Mouse (Mus musculus): Measurements from ENCODE around the gene 2310034G01Rik.

Gene 2310034G01Rik

DNA sequence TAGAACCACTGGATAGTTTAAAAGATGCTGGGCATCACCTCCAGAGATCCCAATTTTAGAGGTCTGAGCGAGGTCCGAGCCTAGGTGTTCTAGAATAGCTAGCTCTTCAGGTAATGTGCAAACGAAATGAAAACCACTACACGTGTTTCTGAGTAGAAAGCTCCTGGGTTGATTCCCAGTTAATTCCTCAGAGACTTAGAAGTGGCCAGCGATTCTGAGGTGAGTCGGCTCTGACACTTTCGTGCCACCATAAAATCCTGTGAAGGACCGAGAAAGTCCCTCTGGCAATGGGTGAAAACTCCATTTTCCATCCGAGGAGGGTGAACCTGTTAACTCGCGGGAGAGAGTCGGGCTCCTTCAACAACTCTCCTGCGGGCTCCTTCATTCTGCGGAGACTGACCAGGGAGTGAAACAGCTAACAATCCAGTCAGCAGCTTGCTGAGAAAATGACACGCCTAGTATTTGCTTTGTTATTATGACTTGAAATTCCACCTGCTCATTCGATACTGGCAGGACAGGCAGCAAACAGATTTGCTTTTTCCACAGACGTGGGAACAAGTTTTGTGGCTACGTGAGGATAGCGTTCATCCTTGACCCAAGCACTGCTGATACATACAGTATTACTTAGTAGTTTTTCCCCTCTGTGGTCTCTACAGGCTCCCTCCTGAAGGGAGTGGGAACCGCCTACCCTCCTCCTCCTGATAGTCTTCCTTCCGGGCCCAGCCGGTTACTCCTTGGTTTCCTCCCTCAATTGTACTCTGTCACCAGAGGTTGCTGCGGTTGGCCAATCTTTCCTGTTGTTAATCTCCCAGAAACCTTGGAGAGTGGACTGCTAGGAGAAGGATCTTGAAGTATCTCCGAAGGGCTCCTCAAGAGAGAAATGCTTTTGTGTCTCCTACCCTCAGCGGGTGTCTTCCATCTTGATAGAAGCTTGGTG is 7.5 kb upstream of the 2310034G01Rik start:
- DNase-seq = no peak

DNA sequence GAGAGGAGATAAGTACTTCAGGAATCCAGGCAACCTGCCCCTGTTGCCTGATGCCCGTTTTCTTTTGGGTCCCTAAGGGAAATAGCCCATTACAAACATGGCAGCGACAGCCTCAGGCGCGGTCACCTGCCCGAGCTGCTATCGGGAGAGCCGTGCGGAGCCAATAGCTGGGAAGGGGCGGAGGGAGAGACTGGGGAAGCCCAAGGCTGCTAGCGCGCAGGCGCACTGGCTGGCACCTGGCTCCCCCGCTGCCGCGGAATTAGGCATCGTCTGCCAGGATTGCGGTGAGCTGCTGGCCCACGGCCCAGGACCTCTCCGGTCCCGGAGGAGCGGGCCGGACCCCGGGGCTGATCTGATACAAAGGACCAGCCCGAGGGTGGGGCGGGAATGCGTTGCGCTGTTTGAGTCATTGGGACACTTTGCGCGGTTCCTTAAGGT is 6.6 kb upstream of the 2310034G01Rik start:
- peak; percentile 86 for DNase-seq

DNA sequence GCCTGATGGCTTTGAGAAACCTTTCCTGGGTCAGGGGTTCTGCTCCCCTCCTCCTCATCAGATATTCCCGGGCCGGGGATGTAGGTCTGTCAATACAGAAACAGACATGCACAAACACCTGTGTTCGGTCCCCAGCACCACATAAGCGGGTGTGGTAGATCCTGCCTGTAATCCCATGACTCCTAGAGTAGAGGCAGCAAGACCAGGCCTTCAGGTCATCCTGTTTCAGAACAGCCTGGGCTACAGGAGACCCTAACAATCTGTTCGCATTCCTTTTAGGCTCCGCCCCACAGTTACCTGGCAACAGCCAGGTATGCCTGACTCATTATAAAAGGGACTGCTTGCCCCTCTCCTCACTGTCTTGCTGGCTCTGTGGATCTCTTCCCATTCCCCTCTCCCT is 552 bp downstream of the 2310034G01Rik start:
- DNase-seq = no peak

DNA sequence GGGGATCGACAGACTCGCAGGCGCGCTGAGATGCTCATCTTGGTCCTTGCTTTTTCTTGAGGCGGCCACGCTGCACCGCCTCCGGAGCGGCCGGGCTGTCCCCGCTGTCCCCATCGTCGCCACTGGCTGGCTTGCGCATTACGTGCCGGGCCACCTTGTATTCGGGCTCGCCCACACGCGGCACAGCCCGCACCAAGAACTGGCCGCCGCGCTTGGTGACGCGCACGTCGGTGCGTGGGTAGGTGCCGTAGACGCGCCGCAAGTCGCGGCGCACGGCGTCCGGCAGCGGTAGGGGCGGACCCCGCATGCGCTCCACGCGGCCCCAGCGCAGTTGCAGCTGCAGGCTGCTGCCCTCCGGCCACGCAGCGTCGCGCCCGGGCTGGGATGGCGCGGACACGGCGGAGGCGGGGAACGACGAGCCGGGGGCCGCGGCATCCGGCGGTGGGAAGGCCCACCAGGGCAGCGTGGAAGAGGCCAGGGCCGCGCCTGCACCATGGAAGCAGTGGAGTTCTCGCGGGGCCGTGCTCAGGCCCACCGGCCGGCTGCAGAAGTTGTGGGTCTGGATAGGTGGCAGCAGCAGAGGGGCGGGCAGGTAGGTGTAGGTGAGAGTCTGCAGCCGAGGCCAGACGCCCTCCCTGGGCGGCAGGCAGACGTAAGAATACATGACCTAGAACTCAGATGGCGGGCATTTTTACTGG is 1.2 kb downstream of the 2310034G01Rik start:
- peak; percentile 86 for DNase-seq

DNA sequence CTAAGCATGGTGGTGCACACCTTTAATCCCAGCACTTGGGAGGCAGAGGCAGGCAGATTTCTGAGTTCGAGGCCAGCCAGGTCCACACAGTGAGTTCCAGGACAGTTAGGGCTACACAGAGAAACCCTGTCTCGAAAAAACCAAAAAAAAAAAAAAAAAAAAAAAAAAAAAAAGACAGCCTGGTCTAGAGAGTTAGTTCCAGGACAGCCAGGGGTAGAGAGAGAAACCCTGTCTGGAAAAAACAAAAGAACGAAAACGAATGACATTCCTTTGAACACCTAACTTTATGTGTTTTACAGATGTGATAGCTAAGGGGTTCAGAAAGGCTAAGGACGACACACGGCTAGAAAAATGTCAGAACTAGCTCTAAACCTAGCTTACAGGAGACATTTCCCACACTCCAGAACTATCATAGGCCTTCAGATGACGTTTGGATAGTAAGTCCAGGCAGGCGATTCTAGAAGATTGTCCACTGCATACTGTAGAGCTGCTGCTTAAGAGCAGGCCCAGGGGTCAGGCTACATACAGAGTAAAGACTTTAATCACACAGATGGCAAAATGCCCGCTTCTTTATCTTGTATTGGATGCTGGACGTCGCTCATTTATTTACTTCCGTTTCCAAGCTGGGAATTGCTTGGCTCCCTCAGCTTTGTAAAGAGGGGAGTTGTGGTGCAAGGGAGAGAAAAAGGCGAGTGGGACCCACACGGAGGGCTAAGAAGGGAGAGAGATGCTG is 2.0 kb downstream of the 2310034G01Rik start:
- DNase-seq = no peak

DNA sequence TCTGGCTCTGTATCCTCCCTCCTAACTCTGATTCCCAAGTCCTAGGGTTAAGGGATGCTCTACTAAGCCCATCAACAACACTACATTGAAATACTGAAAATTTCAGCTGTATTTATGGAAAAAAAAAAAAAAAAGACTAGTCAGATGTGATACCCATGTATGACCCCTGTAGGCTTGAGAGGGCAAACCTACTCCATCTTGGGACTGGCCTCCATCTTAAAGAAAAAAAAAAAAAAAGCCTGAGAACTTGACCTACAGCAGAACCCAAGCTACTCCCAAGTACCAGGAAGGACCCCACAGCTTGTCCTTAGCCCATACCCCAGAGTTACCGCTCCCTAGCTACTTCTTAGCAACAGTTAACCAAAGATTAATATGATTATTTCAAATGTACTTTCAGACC is 3.0 kb downstream of the 2310034G01Rik start:
- DNase-seq = no peak

DNA sequence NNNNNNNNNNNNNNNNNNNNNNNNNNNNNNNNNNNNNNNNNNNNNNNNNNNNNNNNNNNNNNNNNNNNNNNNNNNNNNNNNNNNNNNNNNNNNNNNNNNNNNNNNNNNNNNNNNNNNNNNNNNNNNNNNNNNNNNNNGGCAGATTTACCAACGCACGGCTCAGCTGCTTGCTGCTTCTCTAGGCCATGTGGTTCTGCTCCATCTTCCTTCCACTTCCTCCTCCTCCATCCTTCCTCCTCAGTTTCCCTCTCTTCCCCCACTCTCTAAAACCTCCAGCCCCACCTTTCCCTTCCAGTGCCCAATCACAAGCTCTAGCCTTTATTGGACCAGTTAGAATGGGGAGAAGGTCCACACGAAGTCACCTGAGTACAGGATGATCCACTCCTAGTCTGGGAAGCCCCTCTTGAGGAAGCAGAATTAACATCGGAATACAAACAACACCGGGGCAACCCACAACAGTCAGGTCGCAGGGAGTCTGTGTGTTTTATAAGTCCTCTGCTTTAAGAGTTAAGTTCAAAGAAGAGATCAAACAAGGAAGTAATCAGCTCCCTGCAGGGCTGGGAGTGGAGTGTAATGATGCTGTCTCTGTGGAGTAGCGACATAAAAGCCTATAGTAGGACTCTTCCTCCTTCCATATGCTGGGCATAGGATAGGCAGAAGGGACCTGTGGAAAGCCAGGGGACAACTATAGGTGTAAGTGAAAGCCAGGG is 5.2 kb downstream of the 2310034G01Rik start:
- DNase-seq = no peak

DNA sequence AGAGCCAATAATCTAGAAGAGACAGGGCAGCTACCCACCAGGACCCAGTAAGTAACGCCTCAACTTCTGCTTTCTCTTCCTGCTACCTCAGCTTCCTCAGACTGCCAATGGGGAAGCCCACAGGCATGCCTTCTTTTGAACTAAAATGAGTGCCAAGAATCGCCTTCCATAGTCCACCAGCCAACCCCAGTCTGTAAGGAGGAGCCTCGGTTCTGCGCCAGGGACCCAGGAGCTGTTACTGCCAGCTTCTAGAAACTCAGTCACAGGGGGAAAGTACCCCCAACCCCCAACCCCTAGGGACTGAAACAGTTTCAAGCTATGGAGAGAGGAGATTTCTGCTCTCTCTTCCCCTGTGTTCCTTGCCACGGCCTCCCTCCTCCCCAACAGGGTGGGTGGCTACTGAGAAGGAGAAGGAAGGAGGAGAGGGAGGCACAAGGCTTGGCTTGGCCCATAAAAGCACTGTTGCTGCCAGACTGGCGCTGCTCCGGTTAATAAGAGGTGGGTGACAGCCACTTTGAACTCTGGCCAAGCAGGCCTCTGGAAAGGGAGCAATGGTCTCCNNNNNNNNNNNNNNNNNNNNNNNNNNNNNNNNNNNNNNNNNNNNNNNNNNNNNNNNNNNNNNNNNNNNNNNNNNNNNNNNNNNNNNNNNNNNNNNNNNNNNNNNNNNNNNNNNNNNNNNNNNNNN is 10.7 kb downstream of the 2310034G01Rik start:
- DNase-seq = peak; percentile 51

DNA sequence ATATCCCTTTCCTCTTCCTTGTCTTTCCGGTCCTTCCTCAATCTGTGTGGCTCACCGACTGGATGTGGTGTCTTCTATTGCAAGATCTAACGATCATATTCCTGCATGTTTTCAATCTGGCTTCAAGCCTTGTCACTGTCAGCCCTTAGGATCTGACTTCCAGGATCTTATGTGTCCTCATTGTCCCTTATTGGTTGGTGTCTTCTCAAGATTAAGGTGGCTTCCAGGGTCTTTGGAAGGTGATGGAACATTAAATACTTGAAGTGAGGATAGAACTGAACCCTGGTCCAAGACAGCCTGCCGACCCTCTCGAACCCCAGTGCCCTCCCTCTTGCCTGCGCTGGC is 11.2 kb downstream of the 2310034G01Rik start:
- DNase-seq = no peak

DNA sequence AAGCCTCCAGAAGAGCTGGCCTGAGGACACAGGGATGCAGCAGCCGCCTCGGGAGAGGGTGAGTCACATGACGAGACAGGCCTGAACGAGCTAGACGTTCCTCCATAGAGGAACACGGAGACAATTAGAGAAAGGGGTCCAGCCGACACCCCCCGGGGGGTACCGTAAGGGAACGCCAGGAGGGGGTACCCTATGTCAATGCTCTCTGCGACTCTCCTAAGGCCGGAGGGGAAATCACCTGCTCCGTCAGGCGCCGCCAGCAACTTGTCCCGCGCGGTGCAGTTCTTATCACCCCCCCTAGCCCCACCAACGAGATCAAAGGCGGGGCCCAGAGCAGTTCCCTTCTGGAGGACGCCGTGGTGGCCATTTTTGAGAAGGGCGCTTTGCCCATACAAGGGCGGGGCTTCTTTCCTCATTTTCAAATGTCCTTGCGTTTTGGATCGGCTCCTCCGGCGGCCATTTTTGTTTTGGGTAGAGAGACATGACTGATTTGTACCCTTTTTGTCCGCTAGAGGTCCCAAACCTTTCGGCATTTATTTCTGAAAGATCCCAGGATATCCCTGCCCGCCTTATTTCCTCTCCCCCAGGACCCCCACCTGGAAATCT is 11.7 kb downstream of the 2310034G01Rik start, which contains the start of gene Cuedc2:
TSS of gene Cuedc2 (minus strand) at position 372 of the 606 bp plus-strand sequence.
- peak; percentile 96 for DNase-seq

DNA sequence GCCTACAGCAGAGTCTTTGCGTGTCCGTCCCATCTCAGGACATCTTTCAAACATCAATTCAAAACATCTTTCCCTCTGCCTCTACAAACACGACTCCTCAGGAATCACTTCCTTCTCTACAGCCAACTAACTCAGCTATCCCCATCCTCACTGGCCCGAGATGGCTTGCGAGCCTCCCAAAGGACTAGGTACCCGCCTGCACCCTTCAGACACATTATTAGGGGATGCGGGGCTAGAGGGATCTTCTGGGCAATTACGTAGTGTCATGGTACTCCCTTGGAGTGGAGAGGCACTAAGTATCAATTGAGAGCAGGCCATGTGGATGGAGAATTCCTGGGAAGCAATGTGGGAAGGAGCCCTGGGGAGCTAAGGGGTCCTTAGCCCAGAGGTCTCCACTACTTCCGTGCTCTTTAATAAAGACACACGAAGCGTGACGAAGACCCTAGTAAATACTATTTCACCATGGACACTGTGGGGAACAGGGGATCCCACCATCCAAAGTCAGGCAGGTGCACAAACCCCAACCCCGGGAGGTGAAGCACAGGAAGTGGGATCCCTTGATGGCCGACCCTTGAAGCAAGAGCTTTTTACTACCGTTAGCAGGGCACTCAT is 12.3 kb downstream of the 2310034G01Rik start:
- no peak for DNase-seq

DNA sequence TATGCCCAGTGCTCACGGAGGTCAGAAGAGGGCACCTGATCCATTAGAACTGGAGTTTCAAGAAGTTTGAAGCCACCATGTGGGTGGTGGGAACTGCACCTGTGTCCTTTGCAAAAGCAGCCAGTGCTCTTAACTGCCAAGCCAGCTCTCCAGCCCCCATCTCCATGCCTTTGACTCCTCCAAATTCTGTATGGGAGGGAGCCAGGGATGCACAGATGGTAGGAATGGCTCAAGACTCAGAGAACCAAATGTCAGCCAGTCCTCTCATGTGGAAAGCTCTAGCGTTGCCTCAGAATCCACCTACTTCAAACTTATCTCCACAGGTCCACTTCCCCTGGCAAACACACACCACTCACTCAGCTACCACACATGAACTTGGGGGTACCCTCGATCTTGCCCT is 16.2 kb downstream of the 2310034G01Rik start:
- DNase-seq = no peak

DNA sequence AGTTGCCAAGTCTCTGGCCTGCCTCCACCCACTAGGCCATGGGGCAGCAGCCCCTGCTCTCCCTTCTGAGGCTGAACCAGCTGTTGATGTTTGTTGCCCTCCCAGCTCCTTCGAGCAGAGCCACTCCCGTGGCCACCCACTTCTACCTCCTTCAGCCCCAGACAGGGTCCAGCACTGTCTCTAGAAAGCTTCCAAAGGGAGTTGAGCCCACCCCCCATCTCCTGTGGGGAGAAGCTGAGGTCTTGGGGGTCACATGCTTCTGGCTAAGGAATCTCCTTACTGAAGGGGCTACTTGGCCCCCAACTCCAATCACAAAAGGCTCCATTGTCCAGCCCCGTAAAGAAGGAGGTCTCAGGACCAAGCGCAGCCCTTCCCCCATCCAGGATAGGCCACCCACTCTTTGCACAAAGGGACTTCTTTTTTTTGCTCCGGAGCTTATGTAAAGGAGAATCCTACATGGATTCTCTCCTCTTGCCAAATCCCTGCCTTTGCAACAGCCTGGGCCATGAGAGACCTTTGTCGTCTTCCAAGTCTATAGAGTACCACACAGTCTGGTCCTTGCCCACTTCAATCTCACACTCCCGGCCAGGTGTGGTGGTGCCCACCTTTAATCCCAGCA is 17.3 kb downstream of the 2310034G01Rik start:
- no peak for DNase-seq

DNA sequence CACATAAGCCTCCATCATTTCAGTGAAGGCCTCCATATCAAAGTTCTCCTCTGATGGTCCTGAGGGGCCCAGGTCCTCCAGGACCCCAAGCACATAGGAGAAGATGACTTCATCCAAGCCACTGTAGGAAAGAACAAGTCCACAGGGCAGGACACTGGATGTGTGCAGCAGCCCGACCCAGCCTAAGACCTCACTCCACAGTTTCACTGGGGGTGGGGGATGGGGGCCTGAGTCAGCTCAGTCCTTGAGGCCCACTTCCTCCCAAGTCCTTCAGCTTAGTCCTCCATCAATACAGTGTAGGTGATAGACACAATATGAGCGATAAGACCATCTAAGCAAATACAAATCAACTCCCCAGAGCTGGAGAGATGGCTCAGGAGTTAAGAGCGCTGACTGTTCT is 18.2 kb downstream of the 2310034G01Rik start:
- DNase-seq = peak; percentile 13

DNA sequence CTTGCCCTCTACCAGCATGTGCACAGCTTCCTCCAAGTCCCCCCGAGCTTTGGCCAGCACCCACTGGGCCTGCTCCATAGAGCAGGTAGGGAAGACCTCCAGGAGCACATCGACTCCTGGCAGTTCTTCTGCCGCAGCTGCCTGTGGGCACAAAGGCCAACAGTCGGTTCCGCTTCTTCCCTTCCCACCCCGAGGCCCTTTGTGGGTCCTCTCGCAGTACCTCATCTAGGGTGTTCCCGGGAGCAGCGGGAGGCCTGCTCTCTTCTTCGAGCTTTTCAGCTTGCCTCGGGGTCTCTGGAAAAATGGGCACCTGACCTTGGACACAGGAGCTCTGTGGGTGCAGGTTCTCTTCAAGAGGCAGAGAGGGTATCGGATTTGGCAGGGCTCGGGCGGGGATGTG is 18.8 kb downstream of the 2310034G01Rik start:
- DNase-seq = no peak

DNA sequence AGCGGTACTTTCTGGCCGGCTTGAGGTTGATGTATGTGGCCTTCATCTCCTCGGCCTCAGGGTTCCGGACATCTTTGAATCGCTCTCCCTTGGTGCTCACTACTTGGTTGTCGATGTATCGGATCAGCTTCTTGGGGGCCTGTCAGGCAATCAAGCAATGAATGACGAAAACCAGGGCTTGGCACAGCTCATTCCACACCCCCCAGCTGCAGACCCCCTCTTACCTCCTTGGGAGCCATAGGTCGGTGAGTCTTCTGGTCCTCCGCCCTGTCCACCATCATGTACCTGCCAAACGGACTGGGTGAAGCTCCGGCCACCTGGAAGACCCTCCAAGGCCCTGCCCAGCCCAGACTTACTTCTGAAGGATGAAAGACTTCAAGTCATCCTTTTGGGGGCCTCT is 19.4 kb downstream of the 2310034G01Rik start:
- DNase-seq = no peak

DNA sequence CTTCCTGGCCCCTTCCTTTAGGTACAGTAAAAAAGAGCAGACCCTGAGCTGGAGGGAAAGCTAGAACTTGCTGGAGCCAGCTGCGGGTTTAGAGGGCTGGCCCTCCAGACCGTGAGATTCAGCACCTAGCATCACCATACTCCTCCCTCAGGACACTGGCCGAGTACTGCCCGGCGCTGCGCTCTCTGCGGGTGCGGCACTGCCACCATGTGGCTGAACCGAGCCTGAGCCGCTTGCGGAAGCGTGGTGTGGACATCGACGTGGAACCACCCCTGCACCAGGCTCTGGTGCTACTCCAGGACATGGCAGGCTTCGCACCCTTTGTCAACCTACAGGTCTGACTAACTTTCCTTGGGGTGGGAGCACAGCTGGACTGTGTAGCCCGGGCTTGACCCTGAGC is 20.2 kb downstream of the 2310034G01Rik start:
- DNase-seq = peak; percentile 75

DNA sequence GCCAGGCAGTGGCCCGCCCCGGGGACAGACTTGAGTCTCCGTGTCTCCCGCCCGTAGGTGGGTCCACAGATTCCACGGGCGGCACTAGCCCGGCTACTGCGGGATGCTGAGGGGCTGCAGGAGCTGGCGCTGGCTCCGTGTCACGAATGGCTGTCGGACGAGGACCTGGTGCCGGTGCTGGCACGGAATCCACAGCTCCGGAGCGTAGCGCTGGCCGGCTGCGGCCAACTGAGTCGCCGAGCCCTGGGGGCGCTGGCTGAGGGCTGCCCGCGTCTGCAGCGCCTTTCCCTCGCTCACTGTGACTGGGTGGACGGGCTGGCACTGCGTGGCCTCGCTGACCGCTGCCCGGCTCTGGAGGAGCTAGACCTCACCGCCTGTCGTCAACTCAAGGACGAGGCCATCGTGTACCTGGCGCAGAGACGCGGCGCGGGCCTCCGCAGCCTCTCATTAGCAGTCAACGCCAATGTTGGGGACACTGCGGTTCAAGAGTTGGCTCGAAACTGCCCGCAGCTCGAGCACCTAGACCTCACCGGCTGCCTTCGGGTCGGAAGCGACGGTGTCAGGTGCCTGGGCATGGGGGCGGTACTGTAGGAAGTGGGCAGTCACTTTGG is 21.0 kb downstream of the 2310034G01Rik start:
- no peak for DNase-seq

DNA sequence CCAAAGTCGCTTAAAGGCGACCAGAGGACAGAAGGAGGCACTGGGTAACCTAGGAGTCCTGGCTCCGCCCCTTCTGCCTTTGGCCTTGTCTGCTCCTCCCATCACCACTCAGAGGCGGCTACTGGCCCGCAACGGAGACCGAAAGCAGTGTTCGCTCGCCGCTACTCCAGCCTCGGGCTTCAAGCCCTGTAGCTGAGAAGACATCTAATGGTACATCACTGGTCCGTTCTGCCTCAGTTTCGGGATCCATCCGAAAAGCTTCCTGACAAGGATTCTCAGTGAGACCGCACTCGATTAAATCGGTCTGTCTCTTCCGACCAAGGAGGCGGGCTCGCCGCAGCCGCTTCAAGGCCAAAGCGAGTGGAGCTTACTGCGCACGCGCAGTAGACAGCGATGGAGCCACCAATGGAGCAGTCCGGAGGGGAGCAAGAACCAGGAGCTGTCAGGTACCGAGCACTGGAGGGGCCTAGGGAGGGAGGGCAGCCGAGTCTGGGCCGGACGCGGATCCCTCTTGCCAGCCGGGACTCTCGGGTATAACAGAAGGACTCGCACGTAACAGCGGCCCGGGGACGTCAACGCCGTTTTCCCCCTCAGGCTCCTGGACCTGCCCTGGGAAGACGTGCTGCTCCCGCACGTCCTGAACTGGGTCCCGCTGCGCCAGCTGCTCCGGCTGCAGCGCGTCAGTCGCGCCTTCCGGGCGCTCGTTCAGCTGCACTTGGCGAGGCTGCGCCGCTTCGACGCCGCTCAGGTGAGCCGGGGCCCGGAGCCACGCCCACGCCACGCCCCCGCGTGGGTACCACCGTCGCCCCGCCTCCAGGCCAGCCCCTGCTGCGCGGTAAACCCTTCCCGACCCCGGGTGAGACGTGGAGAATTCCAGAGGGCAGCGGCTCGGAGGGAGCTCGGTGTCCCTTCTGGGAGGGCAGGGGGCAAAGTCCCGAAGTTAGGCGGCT is 21.7 kb downstream of the 2310034G01Rik start, which contains the start of gene Fbxl15:
TSS of gene Fbxl15 (plus strand) at position 104 of the 950 bp plus-strand sequence.
- DNase-seq = peak; percentile 92

Data from right cerebral cortex, postnatal 4 days (tissue).